Mouse (Mus musculus): Measurements from ENCODE around the gene Abca16.

Abca16 gene

DNA sequence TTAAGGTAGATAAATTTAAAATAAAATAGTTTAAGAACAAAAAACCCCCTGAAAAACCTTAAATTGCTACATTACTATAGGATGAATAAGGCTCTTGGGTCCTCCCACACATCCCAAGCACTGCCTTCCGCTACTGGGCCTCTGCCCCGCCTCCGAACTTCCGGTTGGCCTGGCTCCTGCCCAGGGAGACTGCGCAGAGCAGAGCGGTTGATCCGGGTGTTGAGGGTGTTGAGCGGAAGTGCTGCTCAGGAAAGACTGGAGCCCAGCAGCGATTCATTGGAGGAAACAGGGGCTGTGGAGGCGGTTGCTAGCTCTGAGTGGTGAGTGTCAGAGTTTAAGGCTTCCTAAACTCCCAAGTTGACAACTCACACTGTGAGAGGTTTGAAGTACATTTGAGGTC lies at the start of gene Abca16:
Abca16 (plus strand) TSS at position 201 of the 400 bp plus-strand sequence.
- in situ Hi-C loops (cut with MboI): no loop called here

DNA sequence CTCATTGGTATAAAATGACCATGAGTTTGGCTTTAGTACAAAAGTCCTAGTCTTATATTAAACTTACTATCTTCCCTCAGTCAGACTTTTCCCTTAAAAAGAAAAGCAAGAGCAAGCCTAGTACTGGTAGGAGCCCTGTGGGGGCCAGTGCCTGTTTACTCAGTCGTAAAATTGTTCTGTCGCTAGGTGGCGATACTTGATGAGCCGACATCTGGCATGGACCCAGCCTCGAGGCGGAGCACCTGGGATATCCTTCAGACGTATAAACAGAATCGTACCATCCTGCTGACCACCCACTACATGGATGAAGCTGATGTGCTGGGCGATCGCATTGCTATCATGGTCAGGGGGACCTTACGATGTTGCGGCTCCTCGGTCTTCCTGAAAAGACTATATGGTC lies 48.3 kb upstream of the Abca16 start:
- in situ Hi-C loops (cut with MboI): no loop called here

- in situ Hi-C loops (cut with MboI): no loop called here
Observed at GRCm38 (mm10) chr7:120412391-120412790, 2.9 kb downstream of the Abca16 start.

DNA sequence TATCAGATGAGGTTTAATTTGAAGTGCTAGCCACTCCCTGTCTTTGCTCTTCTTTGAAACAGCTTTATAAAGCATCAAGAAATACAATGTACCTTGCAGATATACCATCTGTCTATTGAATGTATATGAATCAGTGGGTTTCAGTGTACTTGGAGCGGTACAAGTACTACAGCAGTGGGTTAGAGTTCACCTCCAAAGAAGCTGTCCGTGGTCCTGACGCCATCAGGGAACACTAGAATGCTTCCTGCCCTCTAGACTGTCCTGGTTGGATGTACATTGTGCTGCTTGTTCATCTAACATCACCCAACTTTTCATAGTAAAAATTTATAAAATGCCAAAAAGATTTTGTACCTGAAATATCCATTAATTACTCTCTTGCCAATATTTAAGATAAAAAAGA lies 17.2 kb downstream of the Abca16 start:
- in situ Hi-C loops (cut with MboI): no loop called here

- in situ Hi-C loops (cut with MboI): no loop called here
Observed at GRCm38 (mm10) chr7:120431464-120431863, 22.0 kb downstream of the Abca16 start.

GRCm38 (mm10) chr7:120503891-120504662 lies 94.6 kb downstream of the Abca16 start:
- in situ Hi-C loops (cut with MboI): no loop called here

DNA sequence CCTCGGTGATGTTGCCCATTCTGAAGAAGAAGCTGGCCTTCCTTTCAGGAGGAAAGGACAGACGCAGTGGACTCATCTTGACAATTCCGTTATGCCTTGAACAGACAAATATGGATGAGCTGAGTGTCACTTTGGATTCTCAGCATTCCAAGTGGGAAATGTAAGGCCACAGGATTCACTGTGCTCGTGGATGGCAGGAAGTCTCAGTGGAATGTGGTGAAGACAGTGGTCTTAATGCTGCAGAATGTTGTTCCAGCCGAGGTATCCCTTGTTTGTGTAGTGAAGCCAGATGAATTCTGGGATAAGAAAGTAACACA lies 95.2 kb downstream of the Abca16 start:
- in situ Hi-C loops (cut with MboI): no loop called here

DNA sequence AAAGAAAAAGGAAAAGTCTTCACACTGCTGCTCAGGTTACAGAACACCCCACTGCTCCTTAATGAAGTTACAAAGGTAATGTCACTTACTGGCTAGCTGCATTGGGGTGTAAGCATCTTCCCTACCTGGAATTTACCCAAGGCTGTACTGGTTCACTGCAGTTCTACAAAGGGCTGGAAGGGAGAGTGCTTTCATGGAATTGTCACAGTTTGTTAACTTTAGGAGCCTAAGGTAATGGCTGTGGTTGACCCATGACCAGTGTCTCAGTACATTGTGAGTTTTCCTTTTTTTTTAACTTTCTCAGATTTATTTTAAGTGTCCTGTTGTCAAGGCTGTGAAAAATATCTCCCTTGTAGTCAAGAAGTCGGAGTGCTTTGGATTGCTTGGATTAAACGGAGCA lies 125.4 kb downstream of the Abca16 start:
- in situ Hi-C loops (cut with MboI): no loop called here

DNA sequence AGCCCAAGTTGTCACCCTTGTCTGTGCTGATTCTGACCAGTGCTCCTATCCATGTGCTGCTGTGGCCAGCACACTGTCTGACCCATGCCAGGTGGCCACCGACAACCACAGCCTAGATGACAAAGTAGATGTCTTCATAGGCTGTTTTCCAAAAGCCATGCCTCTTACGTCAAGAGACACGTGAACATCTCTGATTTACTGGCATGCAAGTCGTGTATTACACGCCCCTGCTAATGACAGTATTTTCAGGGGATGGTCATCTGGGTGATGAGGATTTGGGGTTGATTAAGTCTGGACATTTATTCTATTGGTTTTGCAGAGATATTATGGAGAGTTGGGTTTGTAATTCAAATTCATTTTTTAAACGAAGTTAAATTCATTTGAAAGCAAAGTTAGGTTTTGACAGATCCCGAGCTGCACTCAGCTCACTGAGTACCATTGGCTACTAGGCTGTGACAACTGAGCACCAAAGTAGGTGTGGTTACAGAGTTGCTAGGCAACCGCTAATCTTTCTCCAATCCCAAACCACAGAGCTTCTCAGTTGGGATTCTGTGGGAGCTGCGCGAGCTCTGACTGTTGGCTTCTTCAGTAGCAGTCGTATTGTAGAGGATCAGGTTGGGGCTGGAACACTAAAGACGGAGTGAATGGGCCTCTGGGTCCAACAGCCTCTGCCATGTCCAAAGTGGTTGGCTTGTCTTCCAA lies 143.2 kb downstream of the Abca16 start:
- in situ Hi-C loops (cut with MboI): no loop called here

GRCm38 (mm10) chr7:120553181-120553551 lies 143.7 kb downstream of the Abca16 start:
- in situ Hi-C loops (cut with MboI): no loop called here

DNA sequence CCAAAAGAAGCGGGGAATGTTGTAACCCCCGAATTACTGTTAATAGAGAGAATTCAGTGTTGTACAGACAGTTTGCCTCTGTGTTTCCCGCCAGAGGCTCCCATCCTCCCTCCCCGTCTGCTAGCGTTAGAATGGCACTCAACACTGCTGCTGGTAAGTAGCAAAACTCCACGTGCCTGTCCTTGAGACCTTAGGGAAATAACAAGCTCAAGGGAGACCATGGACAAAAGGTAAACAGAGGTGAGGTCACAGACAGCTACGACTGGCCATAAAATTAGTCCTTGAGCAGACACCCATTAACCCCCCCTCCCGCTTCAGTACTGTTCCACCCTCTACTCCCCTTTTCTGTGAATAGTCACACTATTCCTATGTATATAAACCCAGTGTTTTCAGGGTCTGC lies 157.9 kb downstream of the Abca16 start:
- in situ Hi-C loops (cut with MboI): no loop called here

DNA sequence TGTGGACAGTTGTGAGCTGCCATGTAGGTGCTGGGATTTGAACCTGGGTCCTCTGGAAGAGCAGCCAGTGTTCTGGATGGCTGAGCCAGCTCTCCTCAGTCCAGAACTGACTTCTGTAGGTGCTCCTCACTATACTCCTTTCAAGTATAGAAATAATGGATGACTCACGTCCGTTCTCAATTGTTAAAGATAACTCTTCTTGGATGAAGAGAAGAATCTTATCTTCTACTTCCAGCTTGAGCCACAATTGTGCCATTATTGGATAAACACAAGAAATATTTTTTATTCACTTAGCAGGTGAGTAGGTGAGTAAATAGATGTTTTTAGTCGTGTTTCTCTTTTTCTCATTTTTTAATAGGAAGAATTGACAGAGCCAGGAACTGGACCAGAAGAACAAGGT lies 167.1 kb downstream of the Abca16 start:
- in situ Hi-C loops (cut with MboI): no loop called here
